Mouse (Mus musculus) B cell, adult 62 days (primary cell): ENCODE results near the gene Kcnq2. TPM values are rescaled to one million over a fixed set of nuclear protein-coding genes. Genes with fewer than 3 reads are reported as not detected.

Experiments used
- total RNA-seq: library from RNA; stranded (reverse); gene quantifications from 4 replicates; pipeline ENCODE4 v1.2.4, GENCODE M21; 2023

Gene Kcnq2
- not detected in 4 replicates for total RNA-seq

GRCm38 (mm10) chr2:181134591-181135445 lies at the start of gene Kcnq2:
Gene Kcnq2 (minus strand): TSS chr2:181135300.

GRCm38 (mm10) chr2:181156248-181157121 lies 21.4 kb upstream of the Kcnq2 start, which contains the start of gene Eef1a2:
Gene Eef1a2 (minus strand): TSS chr2:181157014.

GRCm38 (mm10) chr2:181043437-181043836 lies 91.7 kb downstream of the Kcnq2 start, which contains the start of gene Chrna4:
Gene Chrna4 (minus strand): TSS chr2:181043546.

Other genes with a start within 250 kb of the Kcnq2 start
- 79.1 to 96.9 TPM (median 86.7 TPM) in 4 replicates for gene Ythdf1, start 214.4 kb downstream of the Kcnq2 start, total RNA-seq
- gene Birc7, start 206.3 kb downstream of the Kcnq2 start, total RNA-seq = not detected in 4 replicates
- not detected in 4 replicates for gene Nkain4, start 180.6 kb downstream of the Kcnq2 start, total RNA-seq
- 69.0 to 94.6 TPM (median 78.9 TPM) in 4 replicates for gene Arfgap1, start 168.1 kb downstream of the Kcnq2 start, total RNA-seq
- 1.8 to 3.8 TPM (median 3.3 TPM) in 4 replicates for gene Col20a1, start 148.8 kb downstream of the Kcnq2 start, total RNA-seq
- not detected in 4 replicates for gene Chrna4, start 91.8 kb downstream of the Kcnq2 start, total RNA-seq
- gene Eef1a2, start 21.7 kb upstream of the Kcnq2 start, total RNA-seq = not detected in 4 replicates
- gene Ppdpf, start 51.9 kb upstream of the Kcnq2 start, total RNA-seq = 162 to 180 TPM (median 170 TPM) in 4 replicates
- 0.21 to 0.72 TPM (median 0.36 TPM) in 4 replicates for gene Ptk6, start 67.5 kb upstream of the Kcnq2 start, total RNA-seq
- 3.1 to 5.0 TPM (median 4.4 TPM) in 4 replicates for gene Srms, start 77.9 kb upstream of the Kcnq2 start, total RNA-seq
- 0.49 to 1.2 TPM (median 0.50 TPM) in 3 of 4 replicates, not detected in the other for gene Fndc11, start 84.7 kb upstream of the Kcnq2 start, total RNA-seq
- gene Helz2, start 106.7 kb upstream of the Kcnq2 start, total RNA-seq = 342 to 369 TPM (median 351 TPM) in 4 replicates
- 53.9 to 59.9 TPM (median 57.6 TPM) in 4 replicates for gene Gmeb2, start 152.7 kb upstream of the Kcnq2 start, total RNA-seq
- not detected in 4 replicates for gene Stmn3, start 179.2 kb upstream of the Kcnq2 start, total RNA-seq
- 117 to 125 TPM (median 117 TPM) in 4 replicates for gene Rtel1, start 184.4 kb upstream of the Kcnq2 start, total RNA-seq
- gene Zgpat, start 229.6 kb upstream of the Kcnq2 start, total RNA-seq = 69.0 to 80.3 TPM (median 72.6 TPM) in 4 replicates
- 80.6 to 90.5 TPM (median 89.1 TPM) in 4 replicates for gene Arfrp1, start 230.1 kb upstream of the Kcnq2 start, total RNA-seq
- gene Lime1, start 244.8 kb upstream of the Kcnq2 start, total RNA-seq = 51.3 to 57.5 TPM (median 54.5 TPM) in 4 replicates